Mouse (Mus musculus) thymus, adult 2 months (tissue): ENCODE measurements at regions not wholly inside any gene's neighbourhood (a gene's known extent, or its start where the extent isn't known, plus 50 kb on each side); places are given as distances from the start of the nearest gene placed in this dataset.
A peak's percentile ranks its signal among the peaks of the same experiment; 100 is the strongest.

Experiments
- DNase-seq: peaks from one replicate; pipeline ENCODE4 v3.0.0; 2021
- H3K27ac ChIP-seq: fragments of 200-500 bp; 2 replicates; pipeline ENCODE4 v1.5.1; 2012; ENCODE audit warnings: low read length, control low read depth; ENCODE audit not compliant: control insufficient read depth, insufficient read depth
- H3K27me3 ChIP-seq: fragments of 200-500 bp; 2 replicates; pipeline ENCODE4 v1.6.1; 2012; ENCODE audit warnings: mild to moderate bottlenecking, low read length, moderate library complexity, mixed read lengths; ENCODE audit not compliant: control insufficient read depth, insufficient read depth
- H3K36me3 ChIP-seq: fragments of 200-500 bp; 2 replicates; pipeline ENCODE4 v1.6.1; 2012; ENCODE audit warnings: mild to moderate bottlenecking, low read length, moderate library complexity; ENCODE audit not compliant: control insufficient read depth, insufficient read depth
- H3K4me1 ChIP-seq: fragments of 200-500 bp; replicated peaks from 2 replicates; pipeline ENCODE4 v1.6.1; 2012; ENCODE audit warnings: low read length; ENCODE audit not compliant: control insufficient read depth, insufficient read depth
- H3K4me3 ChIP-seq: fragments of 200-500 bp; 2 replicates; pipeline ENCODE4 v1.5.1; 2012; ENCODE audit warnings: mild to moderate bottlenecking, low read length, control low read depth, moderate library complexity; ENCODE audit not compliant: control insufficient read depth, insufficient read depth
- CTCF ChIP-seq: fragments of 200-500 bp; IDR thresholded peaks from 2 replicates; pipeline ENCODE4 v1.5.1; 2012; ENCODE audit warnings: mild to moderate bottlenecking, control low read depth, low read length, moderate library complexity, borderline replicate concordance; ENCODE audit not compliant: control insufficient read depth, poor library complexity, insufficient read depth; ENCODE audit errors: extremely low read depth
- POLR2A ChIP-seq: fragments of 200-500 bp; IDR thresholded peaks from 2 replicates; pipeline ENCODE4 v1.6.1; 2012; ENCODE audit warnings: mild to moderate bottlenecking, low read length, control low read depth, moderate library complexity; ENCODE audit not compliant: control insufficient read depth, poor library complexity, insufficient read depth; ENCODE audit errors: extremely low read depth
- WGBS: fragments of 180-500 bp; shearing (Covaris S2); methylation state at CpG from one replicate; pipeline ENCODE4 v1.1.7; 2018; 5-methylcytosine and 5-hydroxymethylcytosine counted together

DNA sequence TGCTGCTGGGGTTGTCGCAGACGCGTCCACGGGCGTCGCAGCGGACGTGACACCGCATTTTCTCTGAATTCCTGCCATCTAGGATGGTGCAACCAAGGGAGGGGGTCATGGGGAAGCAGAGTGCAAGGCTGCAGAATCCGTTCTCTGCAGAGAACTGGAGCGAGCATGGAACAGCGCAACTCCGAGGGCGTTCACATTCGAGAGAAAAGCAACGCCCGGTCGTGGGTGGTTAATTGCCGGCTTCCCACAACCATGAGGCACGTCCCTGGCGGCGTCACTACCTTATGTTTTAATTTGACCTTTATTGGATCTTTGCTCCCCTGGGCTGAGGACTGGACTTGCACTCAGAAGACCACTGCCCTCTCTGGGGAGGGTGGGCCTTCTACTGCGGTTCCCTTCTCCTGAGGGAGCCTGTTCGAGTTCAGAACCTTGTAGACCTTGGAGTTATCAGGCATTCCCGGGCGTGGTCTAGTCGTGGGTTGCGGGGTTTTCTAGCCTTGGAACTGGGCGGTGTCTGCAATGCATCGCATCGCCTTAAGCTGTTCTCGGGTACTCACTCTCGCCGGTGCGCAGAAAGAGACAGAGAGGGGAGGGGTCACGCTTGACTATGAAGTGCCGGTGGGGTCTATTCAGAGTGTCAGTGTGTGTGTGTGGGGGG lies 175.6 kb upstream of the Topaz1 start:
- Histone ChIP-seq H3K36me3 (no peaks in the 10 kb centered on the region), H3K27ac (no peak overlapping the region), H3K4me3 (no peak overlapping the region), H3K27me3 (peaks cover 26% of the 10 kb centered on the region), H3K4me1 (no peaks in the 10 kb centered on the region)
- TF ChIP-seq CTCF (no peak), POLR2A (no peak)
- DNase-seq, result no peak
- 3% methylated on average over 37 of the region's 37 CpGs for WGBS

DNA sequence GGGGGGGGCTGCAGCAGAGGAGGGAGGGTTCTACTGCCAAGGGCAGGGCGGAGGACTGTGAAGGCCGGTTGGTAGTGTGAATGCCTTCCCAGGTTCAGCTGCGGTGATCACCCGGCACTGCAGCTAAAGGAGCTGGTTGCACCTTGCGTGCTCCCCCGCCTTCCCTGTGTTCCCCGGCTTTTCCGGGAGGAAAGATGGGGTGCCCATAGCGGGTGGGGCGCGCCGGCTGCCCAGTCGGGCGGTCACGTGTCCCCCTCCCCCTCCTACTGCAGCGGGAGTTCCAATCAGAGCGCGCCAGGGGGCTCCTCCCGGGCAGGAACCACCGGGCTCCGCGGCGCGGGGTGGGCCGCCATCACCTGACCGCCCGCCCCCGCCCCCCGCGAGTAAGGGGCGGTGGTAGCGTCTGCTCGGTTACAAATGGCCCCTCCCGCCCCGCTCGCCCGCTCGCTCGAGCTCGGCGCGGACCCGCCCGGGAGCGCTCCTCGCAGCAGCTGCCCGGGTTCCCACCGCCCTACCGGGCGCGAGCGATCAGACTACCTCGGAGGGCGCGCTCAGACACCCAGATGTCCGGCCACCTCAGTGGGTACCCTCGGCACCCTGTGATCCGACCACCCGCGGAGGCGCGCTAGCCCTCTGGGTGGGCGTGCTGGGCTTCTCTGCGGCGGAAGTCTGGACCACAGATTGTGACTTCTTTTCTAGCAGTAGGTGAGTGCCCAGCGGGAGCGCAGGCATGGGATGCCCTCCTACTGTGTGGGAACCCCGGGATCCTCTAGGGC lies 174.9 kb upstream of the Topaz1 start:
- TF ChIP-seq POLR2A (no peak), CTCF (no peak)
- peak overlapping the region; percentile 4; the same call in 1 of the 2 replicates for H3K4me3 ChIP-seq

DNA sequence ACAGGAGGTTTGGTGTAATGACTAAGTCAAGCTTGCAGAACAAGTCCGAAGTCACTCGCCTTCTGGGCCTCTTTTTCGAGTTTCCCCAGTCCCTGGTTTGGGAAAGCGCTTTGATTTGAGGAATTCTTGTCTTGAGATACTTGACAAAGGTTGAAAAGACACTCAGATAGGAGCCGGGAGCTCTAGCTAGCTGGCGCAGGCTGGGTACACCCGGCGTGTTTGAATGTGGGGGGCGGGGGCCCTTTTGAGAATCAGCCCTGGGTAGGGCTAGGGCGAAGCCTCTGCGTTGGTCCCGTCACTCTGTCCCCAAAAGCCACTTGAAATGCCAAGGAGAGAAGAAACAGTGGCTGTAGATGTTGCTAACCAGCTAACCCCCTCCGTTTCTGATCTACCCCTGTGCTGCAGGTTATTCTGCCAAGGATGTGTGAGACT lies 174.3 kb upstream of the Topaz1 start:
- Histone ChIP-seq H3K36me3 (no peaks in the 10 kb centered on the region), H3K4me3 (no peak overlapping the region), H3K27me3 (peaks cover 26% of the 10 kb centered on the region), H3K4me1 (no peaks in the 10 kb centered on the region), H3K27ac (no peak overlapping the region)
- DNase-seq, result no peak
- 7% methylated on average over 13 of the region's 13 CpGs for WGBS
- no peak for TF ChIP-seq POLR2A
- no peak for TF ChIP-seq CTCF

More for the DNA sequence above, 174.9 kb upstream of the Topaz1 start:
- peaks cover 26% of the 10 kb centered on the region for H3K27me3 ChIP-seq
- no peak overlapping the region for H3K27ac ChIP-seq
- H3K36me3 ChIP-seq, result no peaks in the 10 kb centered on the region
- peak; percentile 18 for DNase-seq
- WGBS, result 2% methylated on average over 68 of the region's 68 CpGs
- no peaks in the 10 kb centered on the region for H3K4me1 ChIP-seq

DNA sequence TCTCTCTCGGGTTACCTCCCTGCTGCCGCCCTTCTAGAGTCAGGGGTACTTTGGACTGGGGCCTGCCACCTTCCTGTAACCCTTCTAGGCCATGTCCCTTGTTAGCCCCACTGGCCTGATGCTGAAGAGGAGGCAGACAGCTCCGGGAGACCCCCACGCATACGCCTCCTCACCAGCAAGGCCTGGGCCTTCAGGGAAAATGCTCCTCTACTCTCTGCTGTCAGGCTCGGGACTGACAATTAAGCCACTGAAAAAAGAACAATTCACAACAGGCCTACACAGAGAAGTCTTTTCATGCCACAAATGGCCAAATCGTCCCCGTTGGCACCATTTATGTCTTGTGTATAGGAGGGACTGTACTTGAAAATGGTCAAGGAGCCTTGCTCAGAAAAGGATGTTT lies 161.9 kb upstream of the Topaz1 start:
- DNase-seq, result no peak
- no peaks in the 10 kb centered on the region for H3K27me3 ChIP-seq
- no peak overlapping the region for H3K27ac ChIP-seq
- no peaks in the 10 kb centered on the region for H3K36me3 ChIP-seq
- no peak overlapping the region for H3K4me3 ChIP-seq
- TF ChIP-seq POLR2A (no peak), CTCF (no peak)
- 90% methylated on average over 8 of the region's 8 CpGs for whole genome bisulfite sequencing
- H3K4me1 ChIP-seq, result no peaks in the 10 kb centered on the region

DNA sequence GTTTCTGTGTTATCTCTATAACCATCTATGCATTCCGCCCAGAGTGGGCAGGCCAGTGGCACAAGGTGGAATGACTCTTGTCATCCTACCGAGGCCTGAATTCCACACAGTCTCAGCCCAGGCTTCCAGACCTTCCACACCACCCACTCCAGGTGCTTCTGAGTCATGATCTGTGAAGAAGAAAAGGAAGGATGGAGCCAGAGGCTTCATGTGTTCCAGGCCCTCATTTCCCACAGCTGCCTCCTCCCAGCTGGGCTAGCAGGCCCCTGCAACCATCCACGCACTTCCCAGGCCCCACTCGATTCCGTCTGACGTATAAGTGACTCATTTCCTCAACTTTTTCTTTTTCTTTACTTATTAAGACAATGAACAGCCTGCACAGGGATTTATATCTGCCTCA lies 160.7 kb upstream of the Topaz1 start:
- no peaks in the 10 kb centered on the region for H3K36me3 ChIP-seq
- 84% methylated on average over 6 of the region's 6 CpGs for WGBS
- DNase-seq, result no peak
- TF ChIP-seq CTCF (no peak), POLR2A (no peak)
- no peaks in the 10 kb centered on the region for H3K27me3 ChIP-seq
- H3K27ac ChIP-seq, result no peak overlapping the region
- no peak overlapping the region for H3K4me3 ChIP-seq
- no peaks in the 10 kb centered on the region for H3K4me1 ChIP-seq

DNA sequence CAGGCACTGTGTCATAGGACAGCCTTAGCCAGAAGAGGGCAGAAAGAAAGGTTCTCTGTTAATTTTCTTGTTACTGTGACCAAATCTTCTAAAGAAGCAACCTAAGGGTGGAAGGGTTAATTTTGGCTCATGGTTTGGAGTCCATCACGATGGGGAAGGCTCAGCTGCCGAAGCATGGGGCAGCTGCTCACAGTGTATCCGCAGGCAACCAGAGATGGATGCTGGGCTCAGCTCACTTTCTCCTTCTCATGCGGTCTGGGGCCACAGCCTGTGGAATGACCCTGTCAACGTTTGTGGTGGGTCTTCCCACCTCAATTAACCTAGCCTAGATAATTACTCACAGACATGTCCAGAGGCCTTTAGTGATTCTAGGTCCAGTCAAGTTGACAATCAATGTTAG lies 160.2 kb upstream of the Topaz1 start:
- Histone ChIP-seq H3K27me3 (no peaks in the 10 kb centered on the region), H3K4me3 (no peak overlapping the region), H3K27ac (no peak overlapping the region), H3K4me1 (no peaks in the 10 kb centered on the region), H3K36me3 (no peaks in the 10 kb centered on the region)
- DNase-seq, result no peak
- 82% methylated on average over 5 of the region's 5 CpGs for WGBS
- TF ChIP-seq CTCF (no peak), POLR2A (no peak)

DNA sequence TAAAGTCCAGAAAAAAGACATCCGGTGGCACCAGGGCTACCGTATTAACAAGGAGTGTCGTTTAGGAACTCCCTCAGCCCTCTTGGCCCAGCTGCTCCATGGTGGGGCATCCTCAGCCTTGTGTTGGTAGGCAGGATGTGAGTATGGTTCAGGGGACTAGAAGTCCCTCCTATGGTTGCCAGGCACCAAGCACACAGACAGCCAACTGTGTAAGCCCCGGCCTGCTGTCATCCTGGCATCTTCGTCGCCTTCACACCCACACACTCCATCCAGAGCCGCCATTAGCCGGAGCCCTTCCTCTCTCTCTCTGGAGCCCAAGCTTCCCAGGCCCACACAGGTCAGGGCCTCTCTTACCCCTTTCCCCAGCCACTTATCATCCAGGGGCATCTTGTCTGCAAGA lies 158.9 kb upstream of the Topaz1 start:
- WGBS, result 95% methylated on average over 8 of the region's 8 CpGs
- Histone ChIP-seq H3K27me3 (no peaks in the 10 kb centered on the region), H3K36me3 (no peaks in the 10 kb centered on the region), H3K4me1 (no peaks in the 10 kb centered on the region), H3K4me3 (no peak overlapping the region), H3K27ac (no peak overlapping the region)
- TF ChIP-seq POLR2A (no peak), CTCF (no peak)
- no peak for DNase-seq
